Mouse (Mus musculus): ENCODE results near the gene Ext2. TPM values are rescaled to one million over a fixed set of nuclear protein-coding genes. Genes with fewer than 3 reads are reported as not detected.

Gene Ext2
- 12.0 TPM for polyA plus RNA-seq (2014; fragmentation: Illumina TruSeq; extraction: RNeasy Lipid Tissue Mini Kit (QIAGEN cat#74804); ENCODE audit: low read depth, low replicate concordance)

DNA sequence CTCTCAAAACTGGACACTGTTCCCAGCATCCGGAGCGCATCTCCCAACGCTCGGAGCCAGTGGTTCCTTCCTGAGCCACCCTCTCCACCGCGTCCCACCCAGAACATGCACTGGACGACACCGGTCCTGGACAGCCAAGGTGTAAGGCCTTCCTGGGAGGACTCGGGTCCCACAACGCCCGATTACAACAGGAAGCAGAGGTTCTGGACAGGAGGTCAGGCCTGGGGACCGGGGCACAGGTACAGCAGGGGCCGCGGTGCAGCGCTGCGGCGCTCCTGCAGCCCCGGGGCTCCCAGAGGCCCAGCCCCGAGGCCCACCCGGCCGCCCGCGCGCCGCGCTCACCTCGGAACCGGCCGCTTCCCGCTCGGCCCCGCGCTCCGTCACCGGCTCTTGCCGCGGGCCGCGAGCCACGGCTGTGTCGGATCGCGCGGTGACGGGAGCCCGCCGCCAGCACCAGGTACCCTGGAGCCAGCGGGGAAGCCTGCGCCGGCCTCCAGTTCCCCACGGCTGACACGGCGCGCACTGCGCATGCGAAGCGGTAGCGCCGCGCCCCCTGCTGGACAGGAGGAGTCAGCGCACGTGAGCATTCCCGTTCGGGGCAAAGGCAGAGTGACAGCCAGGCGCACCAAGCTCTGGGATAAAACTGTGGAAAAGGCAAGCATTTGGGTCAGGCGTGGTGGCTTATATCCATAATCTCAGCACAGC is at the start of gene Ext2:
Ext2 (minus strand) TSS at position 524 of the 705 bp plus-strand sequence.

DNA sequence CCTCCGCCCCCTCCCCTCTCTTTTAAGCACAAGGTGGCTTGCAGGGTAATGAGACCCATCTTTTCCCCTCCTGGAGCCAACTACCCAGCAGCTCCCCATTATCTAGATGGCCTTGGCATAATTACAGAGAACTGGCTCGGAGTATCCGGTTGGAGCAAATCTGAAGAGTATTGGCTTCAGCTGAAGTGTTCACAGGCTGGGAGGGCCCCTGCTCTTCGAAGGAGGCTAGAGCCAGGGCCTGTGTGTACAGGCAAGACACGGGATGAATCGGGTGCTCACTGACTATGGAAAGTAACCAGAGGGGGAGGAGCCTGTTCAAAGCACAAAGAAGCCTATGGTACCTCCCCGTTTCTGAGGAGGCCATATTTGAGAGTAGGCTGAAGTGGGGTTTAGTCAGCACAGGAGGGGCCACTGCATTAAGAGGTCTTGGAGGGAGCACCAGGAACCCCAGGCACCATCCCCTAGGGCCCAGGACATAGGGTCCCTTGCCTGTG is 46.8 kb upstream of the Ext2 start, which contains the start of gene Accsl:
Accsl (minus strand) TSS at position 51 of the 494 bp plus-strand sequence.

DNA sequence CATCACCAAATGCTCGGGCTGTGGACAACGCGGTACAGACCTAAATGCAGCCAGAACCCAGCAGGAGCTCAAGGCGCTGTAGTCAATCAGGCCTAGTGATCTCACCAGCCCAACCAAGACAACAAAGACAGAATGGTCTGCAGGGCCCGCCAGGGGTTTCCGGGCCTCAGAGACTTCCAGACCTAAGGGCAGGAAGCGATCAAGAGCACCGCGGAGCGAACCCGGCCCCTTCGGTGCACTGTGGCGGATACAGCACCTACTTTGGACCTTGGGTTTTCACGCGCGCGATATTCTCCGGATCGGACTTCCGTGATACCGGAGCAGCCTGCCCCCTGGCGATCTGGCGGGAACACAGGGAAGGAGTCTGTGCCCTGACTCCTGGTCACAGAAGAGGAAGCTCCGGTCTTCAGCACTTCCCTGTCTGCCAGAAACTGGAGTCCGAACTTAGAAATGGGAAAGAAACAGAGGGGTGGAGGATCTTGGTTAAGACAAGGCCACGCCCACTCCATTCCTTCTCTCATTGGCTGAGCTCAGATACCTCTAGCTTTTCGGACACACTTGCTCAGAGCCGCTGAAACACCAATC is 27.2 kb upstream of the Ext2 start, which contains the start of gene Accs:
Accs (minus strand) TSS at position 439 of the 585 bp plus-strand sequence.

Other genes starting within 250 kb of the Ext2 start
- not detected for gene Alx4, start 180.2 kb downstream of the Ext2 start, polyA plus RNA-seq (2014; fragmentation: Illumina TruSeq; extraction: RNeasy Lipid Tissue Mini Kit (QIAGEN cat#74804); ENCODE audit: low read depth, low replicate concordance)
- 1.4 TPM for gene Accs, start 27.4 kb upstream of the Ext2 start, polyA plus RNA-seq (2014; fragmentation: Illumina TruSeq; extraction: RNeasy Lipid Tissue Mini Kit (QIAGEN cat#74804); ENCODE audit: low read depth, low replicate concordance)
- not detected for gene Accsl, start 46.6 kb upstream of the Ext2 start, polyA plus RNA-seq (2014; fragmentation: Illumina TruSeq; extraction: RNeasy Lipid Tissue Mini Kit (QIAGEN cat#74804); ENCODE audit: low read depth, low replicate concordance)
- gene Gm13889, start 134.6 kb upstream of the Ext2 start, polyA plus RNA-seq (2014; fragmentation: Illumina TruSeq; extraction: RNeasy Lipid Tissue Mini Kit (QIAGEN cat#74804); ENCODE audit: low read depth, low replicate concordance) = not detected
- not detected for gene Gm27027, start 173.8 kb upstream of the Ext2 start, polyA plus RNA-seq (2014; fragmentation: Illumina TruSeq; extraction: RNeasy Lipid Tissue Mini Kit (QIAGEN cat#74804); ENCODE audit: low read depth, low replicate concordance)
- gene Alkbh3, start 188.2 kb upstream of the Ext2 start, polyA plus RNA-seq (2014; fragmentation: Illumina TruSeq; extraction: RNeasy Lipid Tissue Mini Kit (QIAGEN cat#74804); ENCODE audit: low read depth, low replicate concordance) = 15.6 TPM